Mouse (Mus musculus): ENCODE measurements around the gene Vti1a.

GRCm38 (mm10) chr19:55537691-55538090 is 221.6 kb downstream of the Vti1a start:
- TF ChIP-seq GATA1 (IDR thresholded peaks at IDR 0.05; ENCODE audit: borderline replicate concordance, low read length) (no peak), FLI1 (IDR thresholded peaks at IDR 0.05; ENCODE audit: low read length) (no peak)
